Mouse (Mus musculus) CH12.LX (cell line): ENCODE data around the gene Srarp. TPM values are rescaled to one million over a fixed set of nuclear protein-coding genes. Genes with fewer than 3 reads are reported as not detected.

Source experiments
- DNase-seq: peaks from one replicate; pipeline ENCODE4 v3.0.0-alpha.2; 2013; ENCODE audit errors: extremely low read depth
- H3K27ac ChIP-seq: 2 replicates; pipeline ENCODE4 v1.5.1; 2012; ENCODE audit warnings: low read depth, mild to moderate bottlenecking, control low read depth, moderate library complexity; ENCODE audit not compliant: insufficient read depth
- H3K27me3 ChIP-seq: replicated peaks from 2 replicates; pipeline ENCODE3; 2012; ENCODE audit warnings: inconsistent platforms
- H3K36me3 ChIP-seq, 2 experiments: replicated peaks in 1 of 2; 2 replicates each; pipeline versions ENCODE3 to v1.6.1; 2012; ENCODE audit warnings: inconsistent platforms in 1 of 2, low read length in 1 of 2, mild to moderate bottlenecking in 1 of 2, mixed read lengths in 1 of 2, moderate library complexity in 1 of 2; ENCODE audit not compliant: control insufficient read depth in 1 of 2, insufficient read depth in 1 of 2
- H3K4me1 ChIP-seq, 2 experiments: 2 replicates each; pipeline ENCODE4 v1.6.1; 2012; ENCODE audit warnings: inconsistent platforms in 1 of 2, moderate library complexity in 1 of 2; ENCODE audit not compliant: insufficient read depth in 2 of 2, control insufficient read depth in 1 of 2
- H3K4me2 ChIP-seq: 2 replicates; pipeline ENCODE4 v1.6.1; 2012; ENCODE audit warnings: low read depth, mild to moderate bottlenecking, control low read depth; ENCODE audit not compliant: poor library complexity, insufficient read depth, severe bottlenecking
- H3K4me3 ChIP-seq, 3 experiments: fragments of 150-350 bp in 1 of 3; sonication (generic) in 1 of 3; replicated peaks in 1 of 3; 2 replicates each; pipeline versions ENCODE3 to v1.5.1; 2011 to 2012; ENCODE audit warnings: low read depth in 2 of 3, low read length in 2 of 3, mild to moderate bottlenecking in 2 of 3, moderate library complexity in 2 of 3, control low read depth in 1 of 3, improper control_type of control experiment in 1 of 3, inconsistent platforms in 1 of 3, mixed read lengths in 1 of 3; ENCODE audit not compliant: poor library complexity in 1 of 3
- H3K79me2 ChIP-seq: replicated peaks from 2 replicates; pipeline ENCODE4 v1.6.1; 2012; ENCODE audit warnings: mild to moderate bottlenecking, moderate library complexity; ENCODE audit not compliant: control insufficient read depth, poor library complexity, insufficient read depth, severe bottlenecking; ENCODE audit errors: extremely low read depth
- H3K9ac ChIP-seq: 2 replicates; pipeline ENCODE4 v1.6.1; 2012; ENCODE audit warnings: low read depth, mild to moderate bottlenecking, control low read depth, moderate library complexity; ENCODE audit not compliant: insufficient read depth
- H3K9me3 ChIP-seq: replicated peaks from 2 replicates; pipeline ENCODE3; 2012; ENCODE audit warnings: low read length, inconsistent platforms, mixed read lengths
- BHLHE40 ChIP-seq: IDR thresholded peaks from 2 replicates; pipeline ENCODE4 v1.6.1; 2011; ENCODE audit warnings: mild to moderate bottlenecking, low read depth, low read length, improper control_type of control experiment
- CHD1 ChIP-seq: IDR thresholded peaks from 2 replicates; pipeline ENCODE4 v1.6.1; 2012; ENCODE audit warnings: low read depth, low read length, improper control_type of control experiment, inconsistent platforms
- CTCF ChIP-seq, 2 experiments: IDR thresholded peaks in 1 of 2; conservative IDR thresholded peaks in 1 of 2; 2 replicates each; pipeline ENCODE4 v1.5.1; 2011 to 2012; ENCODE audit warnings: low read depth in 2 of 2, low read length in 2 of 2, improper control_type of control experiment in 1 of 2, inconsistent platforms in 1 of 2, mild to moderate bottlenecking in 1 of 2, moderate library complexity in 1 of 2
- ELF1 ChIP-seq: IDR thresholded peaks from 2 replicates; pipeline ENCODE4 v1.6.1; 2014; ENCODE audit warnings: low read depth, mild to moderate bottlenecking, inconsistent platforms, low read length, improper control_type of control experiment
- JUN ChIP-seq: IDR thresholded peaks from 2 replicates; pipeline ENCODE4 v1.6.1; 2011; ENCODE audit warnings: low read depth, mild to moderate bottlenecking, low read length, improper control_type of control experiment, moderate library complexity; ENCODE audit not compliant: insufficient read depth
- KAT2A ChIP-seq: IDR thresholded peaks from 2 replicates; pipeline ENCODE4 v1.6.1; 2012; ENCODE audit warnings: low read length, improper control_type of control experiment, inconsistent platforms; ENCODE audit not compliant: insufficient replicate concordance
- MAX ChIP-seq: IDR thresholded peaks from 2 replicates; pipeline ENCODE4 v1.6.1; 2011; ENCODE audit warnings: low read length, improper control_type of control experiment
- PAX5 ChIP-seq: IDR thresholded peaks from 2 replicates; pipeline ENCODE4 v1.6.1; 2012; ENCODE audit warnings: low read length, inconsistent platforms, mixed read lengths
- RAD21 ChIP-seq: IDR thresholded peaks from 2 replicates; pipeline ENCODE4 v1.6.1; 2011; ENCODE audit warnings: low read depth, mild to moderate bottlenecking, low read length, improper control_type of control experiment, moderate library complexity
- SIN3A ChIP-seq: IDR thresholded peaks from 2 replicates; pipeline ENCODE4 v1.6.1; 2012; ENCODE audit warnings: low read length, improper control_type of control experiment, inconsistent platforms
- TBP ChIP-seq: conservative IDR thresholded peaks from 2 replicates; pipeline ENCODE4 v1.6.1; 2011; ENCODE audit warnings: low read depth, low read length, improper control_type of control experiment
- TCF12 ChIP-seq: IDR thresholded peaks from 2 replicates; pipeline ENCODE4 v1.6.1; 2014; ENCODE audit warnings: low read depth, mild to moderate bottlenecking, inconsistent platforms, low read length, improper control_type of control experiment
- ZC3H11A ChIP-seq: IDR thresholded peaks from 2 replicates; pipeline ENCODE4 v1.6.1; 2012; ENCODE audit warnings: low read depth, mild to moderate bottlenecking, inconsistent platforms, low read length, improper control_type of control experiment
- dilution Hi-C: fragments of 300-500 bp; cut with MboI; formaldehyde crosslinking; loops from 2 replicates; pipeline ENCODE4 v1.14.3; 2020; ENCODE audit warnings: low sequenced_read_pairs; ENCODE audit not compliant: extremely low pct_unique_long_range_greater_than_20kb, extremely low pct_ligation_motif_present
- in situ Hi-C: fragments of 300-500 bp; cut with MboI; formaldehyde crosslinking; loops from 3 replicates; pipeline ENCODE4 v1.14.3; 2019; ENCODE audit warnings: low sequenced_read_pairs, low pct_ligation_motif_present, low pct_unique_long_range_greater_than_20kb, mixed read lengths
- polyA plus RNA-seq: library from polyadenylated mRNA; unstranded; fragments of >175 nt; gene quantifications from 2 replicates; pipeline ENCODE4 v1.2.1, GENCODE M21; 2012; ENCODE audit warnings: low read depth; ENCODE audit not compliant: insufficient read length
- total RNA-seq, 2 experiments: library from RNA; depleted of rRNA; stranded (reverse); fragments of 300-350 nt in 1 of 2; fragments of >200 nt in 1 of 2; gene quantifications; 2 replicates each; pipeline ENCODE4 v1.2.3; 2012 to 2014

The Srarp gene
- total and polyA plus RNA-seq, 3 experiments = not detected

DNA sequence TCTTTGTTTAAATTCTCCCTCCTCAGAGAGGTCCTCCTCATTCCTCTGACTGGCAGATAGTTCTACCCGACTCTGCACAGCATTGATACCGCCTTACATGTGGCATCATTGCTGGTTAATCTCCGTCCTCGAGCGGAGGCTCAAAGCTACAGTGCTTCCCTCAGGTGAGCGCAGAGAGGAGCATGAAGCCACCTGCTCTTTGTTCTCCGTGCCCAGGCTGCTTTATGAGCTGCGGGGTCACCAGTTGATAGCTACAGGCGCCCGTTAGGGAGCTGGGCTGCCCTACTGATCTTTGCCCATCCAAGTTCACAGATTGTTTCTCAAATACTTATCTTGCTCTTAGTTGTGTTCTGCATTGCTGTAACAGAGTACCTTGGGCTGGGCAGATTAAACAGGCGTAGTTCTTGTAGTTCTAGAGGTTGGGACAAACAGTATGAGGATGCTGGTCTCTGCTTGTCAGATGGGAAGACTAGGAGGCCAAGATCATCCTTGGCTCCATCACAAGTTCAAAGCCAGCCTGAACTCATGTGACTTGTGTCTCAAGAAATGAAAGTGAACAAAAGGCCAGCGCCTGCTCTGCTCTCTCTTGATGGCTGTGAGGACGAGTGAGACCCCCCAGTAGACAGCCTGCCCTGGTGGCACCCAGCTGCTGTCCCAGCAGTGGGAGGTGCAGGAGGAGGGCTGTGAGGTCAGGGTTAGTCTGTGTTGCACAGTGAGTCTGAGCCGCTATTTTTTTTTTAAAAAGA, 20.5 kb upstream of the Srarp start:
- peaks cover 26 to 81% of the 10 kb centered on the region in 2 experiments for H3K36me3 ChIP-seq
- H3K79me2 ChIP-seq = peaks cover 9% of the 10 kb centered on the region
- H3K9me3 ChIP-seq = no peaks in the 10 kb centered on the region
- TF ChIP-seq CHD1 = no peak
- no peak overlapping the region for H3K27ac ChIP-seq
- H3K27me3 ChIP-seq = no peaks in the 10 kb centered on the region
- H3K9ac ChIP-seq = no peak overlapping the region
- DNase-seq = no peak
- H3K4me1 ChIP-seq = peaks cover 6 to 48% of the 10 kb centered on the region in 2 experiments; a peak in 3 of 4 replicates
- H3K4me3 ChIP-seq = no peak overlapping the region
- H3K4me2 ChIP-seq = no peak overlapping the region
- in situ Hi-C loops = no loop called here
- dilution Hi-C loops = no loop called here

DNA sequence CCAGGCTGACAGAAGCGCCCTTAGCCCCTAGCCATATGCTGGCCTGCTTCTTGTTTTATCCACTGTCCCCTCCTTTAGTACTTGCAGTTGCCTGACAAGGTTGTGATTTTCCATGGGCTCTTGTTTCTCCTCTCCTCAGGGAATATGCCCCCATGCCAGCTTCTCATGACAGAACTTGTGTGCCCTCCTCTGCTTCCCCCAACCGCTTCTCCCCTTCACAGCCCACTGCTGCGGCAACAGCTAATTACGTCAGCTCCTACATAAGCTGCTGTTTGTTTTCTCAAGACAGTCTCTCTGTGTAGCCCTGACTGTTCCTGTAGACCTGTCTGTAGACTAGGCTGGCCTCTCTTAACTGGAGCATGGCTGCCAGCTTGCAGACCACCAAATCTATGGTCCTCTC, 19.6 kb upstream of the Srarp start:
- H3K4me3 ChIP-seq = no peak overlapping the region
- H3K36me3 ChIP-seq = peaks cover 24 to 80% of the 10 kb centered on the region in 2 experiments
- no peak for DNase-seq
- no peaks in the 10 kb centered on the region for H3K9me3 ChIP-seq
- no peak for TF ChIP-seq BHLHE40
- TF ChIP-seq CHD1 = no peak
- no peak for TF ChIP-seq MAX
- TF ChIP-seq CTCF (conservative IDR thresholded peaks at IDR 0.05 in 1 of 2, IDR thresholded peaks at IDR 0.05 in 1 of 2; ENCODE audit: low read depth in 2 of 2, low read length in 2 of 2) = no peak
- TF ChIP-seq KAT2A = no peak
- no peak for TF ChIP-seq ELF1
- no peak for TF ChIP-seq TCF12
- no peak for TF ChIP-seq SIN3A
- no peak for TF ChIP-seq PAX5
- TF ChIP-seq ZC3H11A = no peak
- TF ChIP-seq TBP = no peak
- TF ChIP-seq JUN = no peak
- no peak for TF ChIP-seq RAD21
- H3K4me1 ChIP-seq = peaks cover 6 to 55% of the 10 kb centered on the region in 2 experiments; a peak in 3 of 4 replicates
- dilution Hi-C loops = no loop called here
- H3K79me2 ChIP-seq = peaks cover 10% of the 10 kb centered on the region
- in situ Hi-C loops = no loop called here
- no peak overlapping the region for H3K27ac ChIP-seq
- no peak overlapping the region for H3K9ac ChIP-seq
- no peaks in the 10 kb centered on the region for H3K27me3 ChIP-seq
- H3K4me2 ChIP-seq = no peak overlapping the region
